Mouse (Mus musculus) right cerebral cortex, adult 2 months (tissue): Measurements from ENCODE around the gene Tex14.

Experiments
- DNase-seq, 2 experiments: peaks; one replicate each; pipeline ENCODE4 v3.0.0; 2021 to 2022; ENCODE audit warnings: low spot score in 2 of 2

Tex14 gene

DNA sequence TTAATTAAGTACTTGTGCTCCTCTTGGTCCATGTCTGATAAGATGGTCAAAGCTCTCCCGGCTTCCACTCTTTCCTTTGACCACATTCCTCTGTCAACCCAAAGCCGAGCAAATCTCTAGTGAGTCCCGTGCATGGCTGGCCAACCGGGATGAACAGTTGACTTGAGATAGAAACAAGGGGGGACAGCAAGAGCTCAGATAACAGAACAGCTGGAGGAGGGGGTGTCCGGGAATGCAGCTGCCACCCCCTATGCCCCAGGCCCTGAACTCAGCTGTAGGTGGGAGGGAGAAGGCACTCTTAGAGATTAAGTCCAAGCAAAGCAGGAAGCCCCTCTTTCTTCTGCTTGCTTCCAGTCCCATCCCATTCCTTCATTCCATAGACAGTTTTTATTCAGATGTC lies 165.9 kb downstream of the Tex14 start:
- no peak for DNase-seq

DNA sequence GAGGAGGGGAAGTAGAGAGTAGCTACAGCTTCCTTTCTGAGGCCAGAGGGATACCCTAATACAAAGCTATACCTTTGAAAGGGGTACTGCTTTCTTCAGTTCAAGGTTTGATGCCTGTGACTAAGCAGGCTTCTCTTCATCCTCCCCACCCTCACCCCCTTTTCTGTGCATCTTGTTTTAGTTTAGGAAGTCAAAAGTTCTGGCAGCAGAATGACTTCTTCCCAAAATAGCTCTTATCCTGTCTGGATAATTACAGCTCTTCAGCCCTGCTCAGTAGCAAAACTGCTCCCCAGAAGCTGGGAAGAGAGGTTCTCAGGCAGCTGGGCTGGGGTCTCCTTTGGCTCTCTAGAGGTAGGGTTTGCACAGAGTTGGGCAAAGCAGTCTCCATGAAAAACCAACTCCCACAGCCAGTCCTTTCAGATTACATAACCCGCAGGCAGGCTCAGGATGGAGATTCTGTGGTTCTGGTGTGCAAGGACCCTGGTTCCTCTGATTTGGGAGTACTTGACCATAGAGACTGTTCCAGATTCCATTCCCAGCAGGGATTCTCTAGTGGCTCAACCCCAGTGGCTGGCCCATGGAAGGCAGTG lies 166.6 kb downstream of the Tex14 start:
- no peak for DNase-seq

DNA sequence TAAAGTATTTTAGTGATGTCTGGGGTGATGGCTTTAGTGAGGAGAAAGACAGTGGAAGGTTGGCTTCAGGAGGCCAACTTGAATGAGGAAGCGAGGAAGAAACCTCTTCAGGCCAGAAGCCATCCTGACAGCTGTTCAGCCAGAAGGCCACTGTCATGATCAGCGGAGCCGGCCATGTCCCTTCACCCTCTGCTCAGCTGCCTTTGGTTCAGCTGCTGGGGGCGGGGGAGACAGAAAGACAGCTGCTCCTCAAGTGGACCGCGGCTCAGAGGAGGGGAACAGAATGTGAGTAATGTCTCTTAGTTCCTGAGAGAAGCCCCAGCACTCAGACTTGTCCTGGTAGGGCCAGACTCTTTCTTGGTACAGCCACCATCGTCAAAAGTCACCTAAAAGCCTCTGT lies 168.9 kb downstream of the Tex14 start:
- DNase-seq = no peak

DNA sequence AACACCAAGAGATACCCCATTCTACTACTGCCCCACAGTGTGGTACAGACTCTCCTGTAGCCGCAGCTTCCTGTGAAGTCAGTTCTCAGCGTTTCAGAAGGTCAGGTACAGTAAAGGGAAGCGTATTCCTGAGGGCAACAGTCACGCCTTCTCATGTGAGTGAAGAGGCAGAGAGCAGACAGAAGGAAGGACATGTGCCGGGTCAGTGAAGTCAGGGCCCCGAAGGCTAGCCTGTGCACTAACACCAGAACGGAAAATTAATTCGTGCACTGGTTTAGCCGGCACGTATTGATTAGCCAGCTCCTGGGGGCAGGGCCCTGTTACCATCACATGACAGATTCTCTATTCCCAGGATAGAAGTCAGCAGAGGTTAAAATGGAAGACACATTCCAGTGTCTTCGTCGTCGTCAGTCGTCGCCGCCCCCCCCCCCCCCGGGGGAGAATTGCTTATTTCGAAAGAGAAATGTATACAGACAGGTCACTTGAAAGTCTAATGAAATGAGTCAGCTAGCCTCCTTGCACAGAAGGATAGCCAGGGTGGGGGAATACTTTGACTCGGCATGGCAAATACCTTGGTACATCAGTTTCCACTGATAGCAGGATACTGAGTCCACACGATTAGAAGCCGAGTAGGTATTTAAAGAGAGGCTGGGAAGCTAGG lies 169.8 kb downstream of the Tex14 start:
- DNase-seq = no peak

DNA sequence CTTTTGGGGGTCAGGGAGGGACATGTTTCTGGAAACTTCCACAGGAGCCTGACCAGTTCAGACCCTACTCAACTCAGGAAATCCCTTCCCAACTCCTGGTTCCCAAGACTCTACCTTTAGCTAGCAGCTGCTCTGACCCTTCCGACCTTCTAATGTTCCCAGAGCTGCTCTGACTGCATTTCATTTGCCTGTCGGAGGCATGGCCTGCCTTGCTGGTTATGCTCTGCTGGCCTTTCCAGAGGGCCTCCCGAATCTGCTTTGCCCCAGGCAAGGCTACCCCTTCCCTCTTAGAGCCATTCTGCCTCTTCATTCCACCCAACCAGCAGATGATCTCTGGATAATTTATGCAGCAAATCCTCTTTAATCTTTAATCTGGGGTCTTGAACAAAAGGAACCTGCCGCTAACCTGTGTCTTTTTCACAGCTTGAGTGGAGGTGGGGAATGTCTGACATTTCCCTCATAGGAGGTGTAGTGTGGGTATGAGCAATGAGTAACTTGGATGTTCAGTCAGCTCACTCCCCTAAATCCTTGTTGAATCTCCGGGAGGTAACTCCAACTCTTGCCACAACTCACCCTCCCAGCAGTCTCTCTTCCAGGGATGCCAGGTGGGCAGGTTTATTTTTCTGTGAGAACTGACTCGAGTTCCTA lies 172.9 kb downstream of the Tex14 start:
- peak in 1 of 2 experiments; percentile 28 for DNase-seq

DNA sequence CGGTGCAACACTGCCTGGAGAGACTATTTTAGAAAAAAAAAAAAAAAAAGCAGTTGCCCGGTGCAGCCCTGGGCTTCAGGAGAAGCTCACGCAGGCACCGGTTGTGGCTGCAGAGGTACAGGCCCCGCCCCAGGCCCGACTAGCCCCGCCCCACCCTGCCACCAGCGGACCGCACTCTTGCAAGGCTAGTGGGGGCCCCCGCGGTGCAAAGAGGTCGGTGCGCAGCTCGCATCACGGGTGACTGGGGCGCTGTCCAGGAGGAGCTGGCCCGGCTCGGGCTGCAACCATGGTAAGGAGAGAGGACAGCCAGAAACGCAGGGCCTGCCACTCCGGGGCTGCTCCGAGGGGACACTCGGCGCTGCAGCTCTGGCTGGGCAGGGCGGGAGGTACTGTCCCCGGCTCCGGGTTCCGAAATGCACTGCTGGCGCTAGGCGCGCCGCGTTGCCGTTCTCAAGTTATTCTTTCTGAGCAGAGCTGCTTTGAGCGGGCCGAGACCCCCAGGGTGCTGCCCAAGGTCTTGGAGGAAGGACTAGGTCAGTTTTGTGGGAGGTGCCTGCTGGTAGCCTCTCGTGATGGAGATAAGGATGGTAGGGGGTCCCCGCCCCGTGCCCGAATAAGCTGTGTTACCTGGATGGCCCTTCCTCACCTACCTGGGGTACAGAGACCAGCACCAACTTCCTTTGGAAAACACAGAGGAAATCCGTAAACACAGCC lies 173.5 kb downstream of the Tex14 start:
- DNase-seq = peak; percentile 58 to 63

DNA sequence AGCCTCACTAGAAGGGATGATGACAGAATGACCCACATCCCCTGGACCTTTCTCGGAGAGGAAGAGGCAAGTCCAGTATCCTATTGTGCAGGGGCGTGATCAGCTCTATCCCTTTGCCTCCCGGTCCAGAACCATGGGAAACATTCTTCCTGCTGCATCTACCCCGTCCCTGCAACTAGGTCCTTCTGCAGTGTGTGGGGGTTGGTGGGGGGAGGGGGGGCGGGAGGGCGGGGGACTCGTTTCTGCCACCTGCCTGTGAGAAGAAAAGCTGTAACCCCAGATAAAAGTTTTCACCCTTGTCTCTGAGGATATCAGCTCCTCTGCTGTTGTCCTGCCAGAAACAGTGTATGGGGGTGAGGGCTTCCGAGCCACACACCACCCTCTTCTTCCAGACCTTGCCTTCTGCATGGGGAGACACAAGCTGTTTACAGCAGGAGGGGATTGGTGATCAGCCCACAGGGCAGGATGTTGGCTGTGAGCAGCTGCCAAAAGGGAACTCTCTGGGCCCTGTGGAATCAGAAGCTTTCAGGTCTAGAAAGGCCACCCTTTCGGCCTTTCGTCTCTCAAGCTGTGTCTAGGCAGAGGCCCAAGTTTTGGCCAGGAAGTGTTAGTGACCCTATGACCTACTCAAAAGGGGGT lies 174.2 kb downstream of the Tex14 start:
- DNase-seq = no peak

DNA sequence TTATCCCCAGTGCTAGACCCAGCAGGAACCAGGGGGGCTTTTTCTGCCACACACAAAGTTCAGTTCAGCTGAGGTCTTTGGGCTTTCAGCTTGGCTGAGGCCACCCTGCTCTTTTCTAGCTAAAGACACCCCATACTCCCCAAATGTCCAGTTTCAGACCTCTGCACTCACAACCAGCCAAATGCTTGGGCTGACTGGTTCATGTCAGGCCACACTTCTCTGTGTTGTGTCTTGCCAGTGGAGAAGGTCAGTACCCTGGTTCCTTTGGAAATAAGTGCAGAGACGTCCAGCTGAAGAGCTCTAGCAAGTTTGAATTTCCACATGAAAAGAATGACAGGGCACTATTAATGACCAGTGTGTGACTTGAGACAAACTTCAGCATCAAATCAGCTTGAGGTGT lies 174.8 kb downstream of the Tex14 start:
- no peak for DNase-seq

DNA sequence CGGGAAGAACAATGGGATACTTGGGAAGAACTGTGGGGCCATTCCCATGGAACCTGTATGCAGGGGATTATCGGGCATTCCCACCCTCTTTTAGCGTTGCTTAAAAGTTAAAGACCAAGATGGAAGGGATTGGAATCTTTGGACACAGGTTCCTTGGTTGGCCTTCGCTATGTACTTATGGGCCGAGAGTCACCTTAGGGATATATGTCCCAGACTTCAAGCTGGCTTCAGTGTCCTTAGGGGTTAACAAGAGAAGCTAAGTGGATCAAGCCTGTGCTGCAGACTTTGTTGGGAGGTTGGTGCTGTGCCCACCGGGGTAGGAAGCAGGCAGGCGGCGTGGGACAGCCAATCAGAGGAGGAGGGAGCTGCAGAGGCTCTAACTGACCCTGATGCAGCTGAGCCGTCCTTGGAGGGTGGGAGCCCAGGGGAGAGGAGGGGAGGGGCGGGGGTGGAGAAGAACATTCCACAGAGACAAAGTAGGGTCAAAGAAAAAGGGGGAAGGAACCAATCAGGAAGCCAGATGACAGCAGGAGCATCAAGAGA lies 175.7 kb downstream of the Tex14 start:
- DNase-seq = no peak

DNA sequence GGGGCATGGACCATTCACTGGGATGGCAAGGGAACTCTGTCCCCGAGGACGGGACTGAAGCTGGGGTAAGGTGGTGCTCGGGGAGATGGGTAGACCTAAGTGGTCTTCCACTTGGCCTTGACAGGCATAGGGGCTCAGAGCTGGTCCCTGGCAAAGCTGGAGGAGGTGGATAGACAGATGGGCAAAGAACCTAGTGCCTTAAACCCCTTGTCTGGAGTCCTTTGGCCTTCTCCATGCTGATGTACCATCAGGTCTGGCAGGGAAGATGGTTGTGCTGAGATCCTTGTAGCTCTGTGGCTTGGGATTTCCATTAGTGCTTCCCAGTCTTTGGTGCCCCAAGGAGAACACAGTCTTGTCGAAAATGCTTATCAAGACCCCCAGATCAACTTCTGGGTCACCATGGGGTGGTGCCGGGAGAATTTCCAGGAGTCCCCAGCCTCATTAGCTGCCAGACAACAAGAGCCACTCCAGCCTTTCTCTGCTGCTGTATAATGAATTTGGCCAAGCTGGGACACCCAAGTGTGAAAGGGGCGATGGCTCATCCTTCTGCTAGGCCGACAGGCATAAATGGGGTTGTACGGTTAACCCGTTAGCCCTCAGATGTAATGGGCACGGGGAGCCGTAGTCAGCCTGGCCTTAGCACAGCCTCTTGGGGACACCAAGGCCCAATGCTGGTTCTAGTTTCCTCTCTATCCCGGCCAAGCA lies 176.4 kb downstream of the Tex14 start:
- DNase-seq = no peak

DNA sequence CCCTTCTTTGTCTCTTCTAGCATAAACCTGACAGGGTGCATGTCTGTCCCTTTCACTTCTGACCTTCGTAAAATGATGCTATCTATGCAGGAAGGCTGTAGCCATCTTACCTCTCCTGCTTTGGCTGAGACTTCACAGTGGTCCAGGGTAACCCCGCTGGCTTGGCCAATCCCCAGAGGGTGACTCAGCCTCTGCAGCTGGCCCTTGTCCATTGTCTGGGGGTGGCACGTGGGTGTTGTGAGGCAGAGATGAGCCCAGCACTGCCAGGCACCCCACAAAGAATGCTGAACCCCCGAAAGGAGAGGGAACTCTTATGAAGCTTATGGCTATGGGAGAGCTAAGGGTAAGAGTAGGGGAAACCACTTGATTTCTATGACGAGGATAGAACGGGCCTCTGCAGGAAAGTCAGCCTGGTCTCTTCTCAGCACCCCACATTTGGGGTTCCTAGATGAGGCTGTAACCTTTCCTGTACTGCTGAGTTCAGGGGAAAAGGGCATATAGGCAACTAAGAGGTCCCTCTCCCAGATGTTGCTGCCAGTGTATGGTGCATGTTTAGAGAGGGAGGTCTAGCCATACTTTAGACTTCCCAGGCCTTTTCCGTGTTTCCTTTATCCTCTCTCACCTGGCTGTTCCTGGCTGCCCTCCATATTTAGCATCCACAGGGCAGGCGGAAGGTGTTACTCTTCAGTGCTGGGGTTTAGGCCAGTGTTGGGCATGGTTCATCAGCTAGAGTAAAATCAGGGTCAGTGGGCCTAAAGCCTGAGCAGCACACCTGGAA lies 177.3 kb downstream of the Tex14 start:
- DNase-seq = peak in 1 of 2 experiments; percentile 49

DNA sequence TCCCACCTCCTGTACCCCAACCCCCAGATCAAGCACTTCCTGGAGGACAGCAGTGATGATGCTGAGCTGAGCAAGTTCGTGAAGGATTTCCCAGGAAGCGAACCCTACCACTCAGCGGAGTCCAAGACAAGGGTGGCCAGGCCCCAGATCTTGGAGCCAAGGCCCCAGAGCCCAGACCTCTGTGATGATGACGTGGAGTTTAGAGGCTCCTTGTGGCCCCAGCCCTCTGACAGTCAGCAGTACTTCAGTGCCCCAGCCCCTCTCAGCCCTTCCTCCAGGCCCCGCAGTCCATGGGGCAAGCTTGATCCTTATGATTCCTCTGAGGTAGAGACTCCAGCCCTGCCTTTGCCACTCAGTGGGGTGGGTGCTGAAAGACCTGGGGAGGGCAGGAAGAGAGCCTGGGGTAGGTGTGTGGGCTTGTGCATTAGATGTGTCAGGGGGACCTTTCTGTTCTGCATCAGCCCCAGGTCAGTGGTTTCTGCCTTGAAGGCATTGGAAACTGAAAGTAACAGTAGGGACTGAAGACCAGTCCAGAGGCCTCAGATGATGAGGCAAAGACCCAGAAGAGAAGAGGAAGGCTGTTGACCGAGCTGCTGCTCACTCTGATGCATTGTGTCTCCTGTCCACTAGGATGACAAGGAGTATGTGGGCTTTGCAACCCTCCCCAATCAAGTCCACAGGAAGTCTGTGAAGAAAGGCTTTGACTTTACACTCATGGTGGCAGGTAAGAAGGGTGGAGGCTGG lies 178.6 kb downstream of the Tex14 start:
- no peak for DNase-seq

DNA sequence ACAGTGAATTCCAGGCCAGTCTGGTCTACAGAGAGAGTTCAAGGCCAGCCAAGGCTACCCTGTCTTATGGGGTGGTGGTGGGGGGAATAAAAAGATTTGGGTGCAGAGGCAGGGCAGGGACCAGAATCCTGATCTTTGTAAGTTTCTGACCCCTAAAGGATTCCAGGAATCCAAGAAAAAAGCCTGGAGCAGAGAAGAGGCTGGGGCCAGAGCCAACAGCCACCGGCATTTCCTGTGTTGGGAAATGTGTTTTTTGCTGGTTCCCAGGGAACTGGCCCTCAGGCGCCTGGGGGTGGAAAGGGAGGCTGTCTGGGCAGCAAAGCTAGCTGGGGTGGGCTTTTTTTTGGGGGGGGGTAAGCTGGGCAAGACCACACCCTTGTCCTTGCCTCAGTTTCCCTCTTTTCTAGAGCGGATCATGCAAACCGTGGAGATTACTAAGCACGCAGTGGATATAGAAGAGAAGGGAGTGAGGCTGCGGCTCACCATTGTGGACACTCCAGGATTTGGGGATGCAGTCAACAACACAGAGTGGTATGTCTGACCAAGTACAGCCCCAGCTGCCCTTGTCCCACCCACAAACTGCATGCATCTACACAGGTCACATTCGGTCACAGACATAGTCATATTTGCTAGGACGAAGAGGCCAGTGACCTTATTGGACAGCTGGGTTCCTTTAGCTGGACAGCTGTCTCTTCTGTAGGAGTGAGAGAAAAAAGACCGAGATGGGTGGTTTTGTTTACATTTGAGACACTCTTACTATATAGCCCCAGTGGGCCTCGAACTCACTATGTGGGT lies 180.0 kb downstream of the Tex14 start:
- DNase-seq = no peak

DNA sequence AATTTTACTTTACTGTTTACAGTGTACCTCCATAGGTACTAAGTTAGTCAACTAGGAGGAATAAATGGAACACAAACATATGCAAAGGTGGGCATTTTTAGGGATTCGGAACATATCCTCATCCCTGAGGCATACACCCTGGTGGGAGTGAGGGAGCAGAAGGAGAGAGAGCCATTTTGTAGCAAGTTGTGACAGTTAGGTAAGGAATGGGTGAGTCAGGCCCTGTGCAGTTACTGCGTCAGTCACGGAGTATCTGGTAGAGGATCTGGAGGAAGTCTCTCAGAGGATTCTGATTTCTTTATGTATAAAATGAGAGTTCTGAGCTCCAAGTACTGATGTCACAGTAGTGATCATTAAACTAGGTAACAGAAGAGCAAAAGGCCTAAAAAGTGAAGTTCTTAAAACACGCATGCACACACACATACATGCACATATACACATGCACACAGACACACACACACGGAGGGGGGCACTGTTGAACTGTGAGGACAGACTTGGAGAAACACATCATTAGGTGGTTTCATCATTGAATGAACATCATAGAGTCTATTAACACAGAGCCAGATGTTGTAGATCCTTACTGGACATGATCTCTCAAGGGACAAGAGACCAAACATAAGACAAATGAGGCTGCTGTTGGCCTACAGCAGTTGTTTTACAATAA lies 182.5 kb downstream of the Tex14 start:
- no peak for DNase-seq

DNA sequence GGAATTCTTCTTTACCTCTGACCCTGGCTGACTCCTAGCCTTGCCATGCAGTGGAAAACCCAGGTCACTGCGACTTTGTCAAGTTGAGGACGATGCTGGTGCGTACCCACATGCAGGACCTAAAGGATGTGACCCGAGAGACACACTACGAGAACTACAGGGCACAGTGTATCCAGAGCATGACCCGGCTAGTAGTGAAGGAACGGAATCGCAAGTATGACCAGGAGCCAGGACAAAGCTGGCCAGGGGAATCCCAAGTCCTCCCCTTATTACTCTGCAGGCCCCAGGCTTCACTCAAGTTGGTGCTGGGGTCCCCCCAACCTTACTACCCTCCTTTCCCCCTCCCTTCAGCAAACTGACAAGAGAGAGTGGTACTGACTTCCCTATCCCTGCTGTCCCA lies 184.7 kb downstream of the Tex14 start:
- no peak for DNase-seq

DNA sequence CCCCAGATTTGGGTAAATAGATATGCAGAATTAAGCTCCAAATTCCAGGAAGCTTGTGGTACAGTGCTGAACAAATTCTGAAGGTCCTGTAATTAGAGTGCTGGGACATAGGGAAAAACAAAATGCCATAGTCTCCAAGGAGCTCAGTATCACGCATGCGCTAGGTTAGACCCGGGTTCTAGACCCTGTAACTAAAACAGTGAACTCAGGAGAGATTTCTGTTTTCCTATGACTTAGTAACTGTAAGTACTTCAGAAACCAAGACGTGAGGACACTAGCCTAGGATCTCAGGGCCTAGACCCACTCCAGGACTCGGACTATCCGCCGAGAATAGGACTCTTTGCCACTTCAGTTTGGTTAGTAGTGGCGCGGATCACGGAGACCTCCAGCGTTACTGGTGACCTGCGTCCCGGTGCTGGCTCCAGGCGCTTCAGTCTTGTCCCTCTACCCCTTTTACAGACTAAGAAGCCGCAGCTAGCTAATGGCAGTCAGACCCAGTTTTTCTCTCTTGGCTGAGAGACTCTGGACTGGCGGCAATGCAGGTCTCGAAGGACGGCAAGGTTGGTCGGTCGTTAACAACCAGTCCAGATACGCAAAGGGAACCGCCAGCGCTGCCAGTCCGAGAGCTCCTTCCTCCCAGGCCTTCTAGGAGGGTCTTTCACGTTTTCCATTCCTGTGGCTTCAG lies 186.1 kb downstream of the Tex14 start:
- DNase-seq = peak in 1 of 2 experiments; percentile 39

DNA sequence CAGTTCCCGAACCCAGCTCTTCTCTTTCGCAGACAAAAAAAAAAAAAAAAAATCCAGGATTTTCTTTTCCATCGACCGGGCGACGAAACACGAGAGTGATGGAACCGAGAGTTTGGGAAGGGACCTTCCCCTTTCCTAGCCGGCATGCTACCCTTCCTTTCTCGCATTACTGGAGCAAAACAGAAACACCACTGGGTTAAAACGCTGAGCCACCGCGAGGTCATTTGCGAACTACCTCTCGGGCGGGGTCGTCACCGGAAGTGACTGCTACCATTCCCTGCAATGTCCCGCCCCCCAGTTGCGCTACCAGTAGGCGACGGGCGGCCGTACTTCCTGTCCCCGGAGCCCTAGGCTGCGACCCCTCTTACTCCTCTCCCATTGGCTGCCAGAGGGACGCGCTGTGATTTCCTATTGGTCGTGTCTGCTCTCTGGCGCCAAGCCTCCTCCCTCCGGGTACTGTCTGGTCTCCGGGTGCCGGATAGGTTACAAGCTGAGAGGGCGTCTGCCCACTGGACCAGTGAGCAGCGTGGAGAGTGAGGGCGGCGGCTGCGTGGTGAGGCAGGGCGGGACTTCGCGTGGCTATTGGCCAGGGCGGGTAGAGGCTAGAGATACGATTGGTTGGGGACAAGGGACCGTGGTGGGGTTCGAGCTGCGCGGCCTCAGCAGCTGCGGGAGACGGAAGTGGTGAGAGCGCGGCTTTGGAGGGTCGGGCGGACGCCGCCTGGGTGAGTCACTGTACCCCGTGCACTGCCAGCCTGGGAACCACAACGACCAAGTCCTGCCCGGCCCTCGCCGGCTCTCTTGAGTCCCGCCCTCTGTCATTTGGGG lies 186.9 kb downstream of the Tex14 start, which contains the start of gene Mtmr4:
TSS of gene Mtmr4 (plus strand) at position 637 of the 828 bp plus-strand sequence.
- peak; percentile 100 for DNase-seq
